Mouse (Mus musculus) brain, adult 2 months (tissue): ENCODE measurements around the gene Pi16.

Experiments used
- DNase-seq: peaks from one replicate; pipeline ENCODE4 v3.0.0; 2011; ENCODE audit warnings: low read depth, low spot score

Pi16 gene

DNA sequence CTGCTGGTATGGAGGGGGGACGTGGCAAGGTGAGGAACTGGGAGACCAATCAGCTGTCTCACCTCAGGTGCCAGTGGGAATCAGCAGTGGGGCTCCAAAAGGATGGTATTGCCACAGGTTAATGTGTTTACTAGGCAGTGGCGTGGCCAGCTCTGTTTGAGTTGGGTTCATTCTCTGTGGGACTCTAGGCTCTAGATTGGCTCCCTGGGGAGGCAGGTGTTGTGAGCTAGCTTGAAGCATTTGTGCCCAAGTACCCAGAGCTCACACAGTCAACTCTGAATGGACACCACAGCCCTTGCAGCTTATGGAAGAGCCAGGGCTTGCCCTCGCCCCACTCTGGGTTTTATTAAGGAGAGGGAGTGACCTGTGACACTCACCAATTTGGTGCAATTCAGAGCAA lies 13.6 kb upstream of the Pi16 start:
- DNase-seq = no peak

DNA sequence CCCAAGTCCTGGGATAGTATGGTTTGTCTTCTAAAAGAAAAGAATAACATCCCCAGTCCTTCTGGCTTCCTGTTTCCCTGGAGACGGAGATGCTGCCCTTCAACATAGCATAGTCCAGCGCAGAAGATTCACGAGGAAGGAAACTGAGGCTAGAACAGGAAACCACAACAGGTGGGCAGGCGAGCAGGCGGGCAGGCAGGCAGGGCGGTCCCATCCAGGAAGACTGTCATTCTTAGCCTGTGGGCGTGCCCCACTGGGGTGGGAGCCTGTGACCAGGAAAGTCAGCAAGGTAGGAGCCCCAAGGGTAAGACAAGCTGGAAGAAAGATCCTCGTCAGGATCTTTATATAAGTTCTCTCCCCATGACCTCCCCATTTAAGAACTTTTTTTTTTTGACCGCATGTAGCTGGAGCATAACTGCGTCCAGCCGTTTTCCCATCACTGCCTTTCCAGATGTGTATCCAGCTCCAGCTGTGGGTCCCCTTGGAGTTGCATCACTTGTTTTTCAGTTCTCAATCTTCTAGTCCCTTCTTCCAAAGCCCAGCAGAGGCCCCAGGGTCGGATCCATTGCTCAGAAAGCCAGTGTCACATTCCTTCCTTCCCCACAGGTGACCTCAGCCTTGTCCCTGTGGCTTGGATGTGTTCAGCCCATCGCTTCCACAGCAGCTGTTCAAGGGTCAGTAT lies 13.0 kb upstream of the Pi16 start:
- DNase-seq = no peak

DNA sequence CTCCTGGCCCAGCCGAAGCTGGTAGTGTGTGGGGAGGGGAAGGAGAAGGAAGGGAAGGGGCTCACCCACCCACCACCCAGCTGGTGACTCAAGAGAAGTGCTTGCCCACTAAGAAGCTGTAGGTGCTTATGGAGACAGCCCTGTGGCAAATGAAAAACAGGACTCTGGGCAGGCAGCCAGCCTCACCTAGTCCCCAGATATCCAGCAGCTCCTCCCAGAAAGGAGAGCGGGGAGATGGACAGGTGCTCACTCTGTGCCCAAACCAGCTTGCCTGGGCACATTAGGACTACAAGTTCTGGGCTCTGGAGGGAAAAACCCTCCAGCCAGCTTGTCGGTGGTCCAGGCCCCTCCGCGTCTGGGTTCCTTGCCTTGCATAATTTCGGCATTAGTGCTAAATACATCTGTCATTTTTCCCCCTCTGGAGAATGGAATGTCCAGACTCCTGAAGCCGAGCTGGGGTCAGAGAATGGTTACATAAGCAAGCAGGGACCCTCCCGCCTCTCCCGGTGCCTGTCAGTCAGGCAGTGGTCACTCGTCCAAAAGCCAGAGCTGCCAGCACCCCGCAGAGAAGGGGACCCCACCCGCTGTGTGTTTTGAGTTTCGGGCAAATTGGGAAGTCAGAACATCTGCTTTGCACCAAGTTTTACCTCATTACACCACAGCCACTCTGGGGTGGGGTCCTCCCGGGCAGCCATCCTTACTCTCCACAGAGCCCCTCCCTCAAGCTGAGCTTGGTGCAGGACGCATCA lies 12.2 kb upstream of the Pi16 start:
- peak; percentile 45 for DNase-seq

DNA sequence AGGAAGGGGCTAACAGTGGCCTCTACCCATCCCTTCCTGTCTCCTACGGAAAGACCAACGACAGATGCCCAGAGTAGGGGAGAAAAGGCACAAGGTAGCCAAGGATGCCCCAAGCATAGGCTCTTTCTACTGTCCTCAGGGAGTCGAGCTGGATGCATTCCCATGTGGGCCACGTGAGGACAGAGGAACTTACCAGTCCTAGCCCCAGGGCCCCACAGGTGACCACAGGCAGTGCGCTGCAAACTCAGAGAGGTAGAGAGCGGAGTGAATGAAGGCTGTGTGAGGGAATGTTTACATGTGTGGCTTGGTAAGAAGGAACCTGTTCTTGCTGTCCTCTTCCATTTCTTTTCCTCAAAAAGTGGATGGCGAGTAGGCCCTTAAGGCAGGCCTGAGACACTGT lies 11.6 kb upstream of the Pi16 start:
- no peak for DNase-seq

DNA sequence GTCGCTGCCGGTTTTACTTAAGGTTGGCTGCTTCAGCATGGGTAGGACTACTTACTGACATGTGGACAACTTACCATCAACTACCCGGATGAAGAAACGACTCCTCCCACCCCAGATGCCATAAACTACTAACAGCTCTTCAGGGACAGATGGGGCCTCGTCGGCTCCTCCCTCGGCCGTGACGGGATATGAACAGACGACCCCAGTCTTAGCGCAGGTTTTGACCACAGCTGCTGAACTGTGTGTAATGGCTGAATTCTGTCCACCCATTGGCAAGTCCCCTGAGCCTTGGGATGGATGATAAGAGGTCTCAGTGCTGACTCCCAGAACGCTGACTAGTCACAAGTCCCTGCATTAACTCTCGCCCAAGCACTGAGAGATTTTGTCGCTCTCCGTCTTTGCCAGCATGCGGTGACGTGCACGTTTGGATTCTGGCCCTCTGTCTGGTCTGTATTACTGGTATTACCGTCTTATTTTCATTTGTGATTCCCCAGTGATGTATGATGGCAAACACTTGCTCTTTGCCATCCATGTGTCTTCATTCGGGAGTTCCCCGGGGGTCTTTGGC lies 7.3 kb upstream of the Pi16 start:
- no peak for DNase-seq

DNA sequence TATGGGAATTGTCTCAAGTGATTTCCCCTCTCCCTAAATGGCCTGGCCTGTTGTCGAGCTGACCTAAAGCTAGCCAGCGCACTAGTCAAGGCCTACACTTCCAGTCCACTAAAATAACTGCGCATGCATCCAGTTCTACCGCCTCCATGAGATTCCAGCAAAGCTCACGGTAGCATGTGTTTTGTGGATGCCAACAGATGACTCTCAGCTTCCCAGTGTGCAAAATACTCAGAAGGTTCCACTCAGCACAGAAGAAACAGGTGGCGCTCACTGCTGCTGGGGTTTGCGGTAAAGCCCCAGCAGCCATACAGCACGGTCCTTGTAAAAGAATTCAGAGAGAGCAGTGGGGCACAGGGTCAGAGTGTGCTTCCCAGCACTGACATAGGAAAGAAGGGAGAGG lies 5.9 kb upstream of the Pi16 start:
- peak; percentile 77 for DNase-seq

DNA sequence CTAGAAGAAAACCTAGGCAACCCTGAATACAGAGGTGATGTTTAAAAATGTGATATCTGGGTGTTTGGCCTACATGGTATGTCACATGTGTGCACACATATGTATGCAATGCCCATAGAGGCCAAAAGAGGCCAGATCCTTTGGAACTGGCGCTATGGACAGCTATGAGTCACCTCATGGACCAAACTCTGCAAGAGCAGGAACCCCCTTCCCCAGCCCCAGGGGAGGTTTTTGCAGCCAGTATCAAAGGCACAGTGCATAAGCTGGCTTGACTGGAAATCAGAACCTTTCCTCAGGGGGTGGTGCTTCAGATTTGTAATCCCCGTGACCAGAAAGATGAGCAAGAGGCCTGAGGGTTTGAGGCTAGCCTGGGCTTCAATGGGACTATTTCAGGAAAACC lies 5.4 kb upstream of the Pi16 start:
- no peak for DNase-seq

DNA sequence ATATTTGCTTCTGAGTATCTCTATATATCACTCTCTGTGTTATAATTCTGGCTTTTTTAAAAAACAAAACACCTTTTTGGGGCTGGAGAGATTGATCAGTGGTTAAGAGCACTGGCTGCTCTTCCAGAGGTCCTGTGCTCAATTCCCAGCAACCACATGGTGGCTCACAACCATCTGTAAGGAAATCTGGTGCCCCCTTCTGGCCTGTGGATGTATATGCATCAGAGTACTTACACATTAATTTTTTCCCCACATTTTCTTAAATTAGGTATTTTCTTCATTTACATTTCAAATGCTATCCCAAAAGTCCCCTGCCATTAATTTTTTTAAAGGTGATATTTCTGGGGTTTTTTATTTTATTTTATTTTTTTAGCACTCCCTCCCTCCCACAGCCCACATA lies 4.2 kb upstream of the Pi16 start:
- DNase-seq = no peak

DNA sequence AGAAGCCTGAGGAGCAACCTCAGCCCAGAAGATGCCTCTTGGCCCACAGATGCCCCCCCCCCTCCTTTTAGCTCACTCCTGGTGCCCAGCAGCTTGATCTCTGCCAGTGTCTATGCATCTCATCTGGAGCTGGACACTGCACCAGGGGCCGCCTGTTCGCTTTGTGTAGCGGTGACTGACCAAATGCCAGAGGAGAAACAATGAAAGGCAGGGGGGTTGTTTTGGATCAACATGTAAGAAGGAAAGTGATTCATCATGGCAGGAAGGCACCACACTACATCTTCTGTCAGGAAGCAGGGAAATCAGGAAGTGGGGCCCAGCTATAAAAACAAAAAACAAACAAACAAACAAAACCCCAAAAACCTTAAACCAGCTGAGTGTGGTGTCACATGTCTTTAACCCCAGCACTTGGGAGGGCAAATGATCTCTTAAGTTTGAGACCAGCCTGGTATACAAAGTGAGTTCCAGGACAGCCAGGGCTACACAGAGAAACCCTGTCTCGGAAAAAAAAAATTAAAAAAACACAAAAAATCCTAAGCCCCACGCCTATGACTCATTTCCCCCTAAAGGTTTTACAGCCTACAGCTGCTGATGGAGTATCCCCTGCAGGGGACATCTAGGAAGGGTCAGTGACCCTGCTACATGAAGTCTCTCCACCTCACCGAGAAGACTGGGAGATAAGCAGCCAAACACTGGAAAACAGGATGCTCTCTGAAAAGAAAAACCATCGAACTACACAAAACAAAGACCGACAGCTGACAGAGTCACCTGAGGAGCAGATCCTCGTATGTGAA lies 1.6 kb upstream of the Pi16 start:
- DNase-seq = no peak

DNA sequence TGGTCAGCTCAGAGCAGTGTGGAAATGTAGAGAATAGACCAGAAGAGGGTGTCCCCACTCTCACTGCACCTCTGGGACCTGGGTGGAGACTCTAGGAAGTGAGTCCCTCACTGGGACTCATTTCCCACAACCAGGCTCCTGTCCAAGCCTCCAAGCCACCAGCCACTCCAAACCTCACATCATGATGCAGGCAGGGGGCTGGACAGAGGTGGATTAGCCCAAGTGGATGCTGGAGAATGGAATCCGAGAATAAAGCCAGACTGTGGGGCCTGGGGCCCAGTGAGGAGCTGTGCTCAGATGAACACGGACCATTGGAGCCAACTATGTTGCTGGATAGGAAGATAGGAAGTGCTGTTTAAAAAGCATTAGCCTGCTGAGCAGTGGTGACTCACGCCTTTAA lies 589 bp upstream of the Pi16 start:
- DNase-seq = no peak

DNA sequence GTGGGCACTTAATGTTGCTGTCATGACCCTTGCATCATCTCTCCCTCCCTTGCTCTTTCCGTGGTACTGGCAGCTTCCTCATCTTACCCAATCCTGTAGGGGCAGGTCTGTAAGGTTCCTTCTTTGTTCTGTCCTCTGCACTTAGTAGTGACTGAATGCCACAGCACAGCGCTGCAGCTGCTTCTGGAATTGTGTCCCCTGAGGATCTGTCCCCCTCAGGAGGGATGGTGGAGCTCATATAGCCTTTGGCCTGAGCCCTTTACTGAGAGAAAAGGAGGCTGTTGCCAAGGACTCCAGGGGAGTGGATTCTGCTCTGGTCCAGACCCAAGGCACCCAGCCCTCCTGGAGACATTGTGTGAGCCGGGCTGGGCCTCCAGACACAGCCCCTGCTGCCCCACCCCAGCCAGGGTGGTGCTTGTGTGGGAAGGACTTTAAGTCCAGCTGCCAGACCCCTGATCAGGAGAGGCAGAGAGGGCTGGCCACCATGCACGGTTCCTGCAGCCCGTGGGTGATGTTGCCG lies 1.3 kb downstream of the Pi16 start:
- DNase-seq = no peak

DNA sequence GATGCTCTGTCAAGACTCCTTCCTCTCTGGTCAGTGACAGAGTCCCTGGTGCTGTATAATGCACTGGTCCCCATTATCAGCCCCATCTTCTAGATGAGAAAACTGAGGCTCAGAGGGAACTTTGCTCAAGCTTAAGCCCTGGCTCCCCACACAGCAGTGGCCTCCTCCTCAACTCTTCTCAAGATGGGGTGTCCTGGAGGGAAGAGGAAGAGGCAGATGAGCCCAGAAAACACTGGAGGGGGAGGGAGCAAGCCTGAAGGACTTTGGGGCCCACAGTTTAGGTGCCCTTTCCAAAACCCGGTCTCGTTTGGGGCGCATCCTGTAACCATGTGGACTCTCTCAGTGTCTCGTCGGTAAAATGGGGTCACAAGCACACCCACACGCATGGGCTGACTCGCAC lies 2.0 kb downstream of the Pi16 start:
- no peak for DNase-seq

DNA sequence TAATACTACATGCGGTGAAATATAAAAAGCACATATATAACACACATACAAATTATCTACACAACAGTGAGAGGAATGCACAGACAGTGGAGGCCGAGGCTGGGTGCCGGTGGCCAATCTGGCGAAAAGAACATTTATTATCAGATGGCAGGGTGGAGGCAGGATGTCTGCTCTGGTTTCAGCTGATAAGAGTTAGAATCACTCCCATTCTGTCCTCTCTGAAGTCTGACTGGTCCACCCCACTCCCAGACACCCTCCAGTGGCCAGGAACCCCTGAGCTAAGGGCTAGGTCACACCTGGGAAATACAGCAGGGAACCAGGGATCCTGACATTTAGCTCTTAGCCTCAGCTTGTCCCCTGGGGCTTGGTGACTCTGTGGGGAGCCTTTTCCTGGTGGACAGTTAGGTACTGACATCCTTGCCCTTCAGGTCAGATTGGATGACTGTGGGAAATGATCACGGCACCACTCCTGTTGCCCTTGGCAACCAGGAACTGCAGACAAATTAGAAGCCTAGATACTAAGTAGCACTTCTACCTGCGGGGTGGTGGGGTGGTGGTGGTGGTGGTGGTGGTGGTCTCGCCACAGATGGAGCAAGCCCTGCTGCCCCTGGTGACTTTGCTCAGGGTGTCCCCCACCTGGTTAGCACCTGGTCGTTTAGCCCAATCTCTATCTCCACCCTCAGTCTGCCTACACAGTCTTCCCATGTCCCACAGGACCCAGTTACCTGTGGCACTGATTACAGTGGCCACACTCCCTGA lies 2.6 kb downstream of the Pi16 start:
- no peak for DNase-seq

DNA sequence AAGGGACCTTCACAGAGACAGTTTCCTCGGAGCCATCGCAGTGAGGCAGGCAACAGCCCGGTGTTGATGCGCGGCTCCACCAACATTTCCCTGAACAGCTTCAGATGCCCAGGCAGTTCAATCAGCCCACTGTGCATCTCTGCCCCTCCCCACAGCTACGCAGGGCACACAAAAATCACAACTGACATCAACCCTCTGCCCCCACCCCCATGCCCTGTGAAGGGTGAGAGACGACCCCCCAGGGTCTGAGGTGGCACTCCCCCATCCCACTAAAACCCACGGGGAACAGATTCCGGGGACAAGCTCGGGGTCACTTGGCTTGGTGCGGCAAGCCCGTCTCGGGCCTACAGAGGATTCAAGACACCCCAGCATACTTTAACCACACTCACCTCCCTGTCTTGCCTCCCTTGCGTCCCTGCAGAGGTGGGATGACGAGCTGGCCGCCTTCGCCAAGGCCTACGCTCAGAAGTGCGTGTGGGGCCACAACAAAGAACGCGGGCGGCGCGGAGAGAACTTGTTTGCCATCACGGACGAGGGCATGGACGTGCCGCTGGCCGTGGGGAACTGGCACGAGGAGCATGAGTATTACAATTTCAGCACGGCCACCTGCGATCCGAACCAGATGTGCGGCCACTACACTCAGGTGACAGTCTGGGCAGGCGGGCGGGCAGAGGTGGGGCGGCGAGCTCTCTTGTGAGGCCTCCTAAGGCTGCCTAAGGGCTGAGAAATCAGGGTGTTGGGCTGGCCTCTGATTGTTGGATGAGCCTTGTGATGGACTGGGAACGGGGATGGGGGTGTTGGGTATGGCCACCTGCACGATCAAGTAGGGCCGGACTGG lies 4.5 kb downstream of the Pi16 start:
- no peak for DNase-seq

DNA sequence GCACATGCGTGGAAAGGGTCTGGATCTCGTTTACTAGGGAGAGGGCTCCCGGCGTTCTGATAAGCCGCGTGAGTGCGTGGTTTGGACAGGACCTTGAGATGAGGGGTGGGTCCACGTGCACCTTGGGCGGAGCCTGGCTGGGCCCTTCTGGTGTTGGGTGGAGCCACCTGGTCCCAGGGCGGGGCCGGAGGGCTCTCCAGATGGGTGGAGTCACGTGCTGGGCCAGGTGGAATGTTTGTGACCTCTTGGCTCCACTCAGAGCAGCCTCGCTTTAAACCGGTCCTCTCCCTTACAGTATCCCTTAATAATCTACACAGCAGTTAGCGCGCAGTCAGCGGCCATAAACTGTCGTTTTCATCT lies 5.1 kb downstream of the Pi16 start:
- no peak for DNase-seq

DNA sequence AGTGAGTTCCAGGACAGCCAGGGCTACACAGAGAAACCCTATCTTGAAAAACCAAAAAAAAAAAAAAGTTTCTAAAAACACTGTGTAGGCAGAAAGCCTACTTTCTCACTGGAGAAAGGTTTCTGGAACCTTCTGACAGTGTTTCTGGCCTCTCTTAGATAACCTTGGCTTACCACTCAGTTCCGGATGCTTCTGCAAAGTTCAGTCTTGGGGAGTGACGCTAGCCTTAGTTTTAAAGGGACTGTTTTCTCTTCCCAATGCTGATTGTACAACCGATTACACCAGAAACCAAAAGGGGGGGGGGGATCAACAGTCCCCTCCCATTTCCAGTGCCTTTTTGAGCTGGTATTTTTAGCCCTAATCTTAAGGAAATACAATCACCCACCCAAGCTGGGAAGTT lies 6.1 kb downstream of the Pi16 start:
- no peak for DNase-seq

DNA sequence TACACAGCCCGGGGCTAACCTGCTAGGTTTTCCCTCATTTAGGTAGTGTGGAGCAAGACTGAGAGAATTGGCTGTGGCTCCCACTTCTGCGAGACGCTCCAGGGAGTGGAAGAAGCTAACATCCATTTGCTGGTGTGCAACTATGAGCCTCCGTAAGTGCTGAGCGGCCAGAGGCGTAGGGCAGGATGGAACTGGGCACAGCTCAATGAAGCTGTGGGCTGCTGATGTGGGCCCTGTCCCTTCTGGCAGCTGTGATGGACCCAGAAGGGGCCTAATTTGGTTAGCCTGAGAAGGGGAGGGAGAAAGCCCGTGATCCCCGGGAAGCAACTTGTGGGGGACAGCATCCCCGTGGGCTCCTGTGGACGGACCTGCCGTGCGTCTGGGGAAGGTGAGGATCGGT lies 8.4 kb downstream of the Pi16 start:
- no peak for DNase-seq

DNA sequence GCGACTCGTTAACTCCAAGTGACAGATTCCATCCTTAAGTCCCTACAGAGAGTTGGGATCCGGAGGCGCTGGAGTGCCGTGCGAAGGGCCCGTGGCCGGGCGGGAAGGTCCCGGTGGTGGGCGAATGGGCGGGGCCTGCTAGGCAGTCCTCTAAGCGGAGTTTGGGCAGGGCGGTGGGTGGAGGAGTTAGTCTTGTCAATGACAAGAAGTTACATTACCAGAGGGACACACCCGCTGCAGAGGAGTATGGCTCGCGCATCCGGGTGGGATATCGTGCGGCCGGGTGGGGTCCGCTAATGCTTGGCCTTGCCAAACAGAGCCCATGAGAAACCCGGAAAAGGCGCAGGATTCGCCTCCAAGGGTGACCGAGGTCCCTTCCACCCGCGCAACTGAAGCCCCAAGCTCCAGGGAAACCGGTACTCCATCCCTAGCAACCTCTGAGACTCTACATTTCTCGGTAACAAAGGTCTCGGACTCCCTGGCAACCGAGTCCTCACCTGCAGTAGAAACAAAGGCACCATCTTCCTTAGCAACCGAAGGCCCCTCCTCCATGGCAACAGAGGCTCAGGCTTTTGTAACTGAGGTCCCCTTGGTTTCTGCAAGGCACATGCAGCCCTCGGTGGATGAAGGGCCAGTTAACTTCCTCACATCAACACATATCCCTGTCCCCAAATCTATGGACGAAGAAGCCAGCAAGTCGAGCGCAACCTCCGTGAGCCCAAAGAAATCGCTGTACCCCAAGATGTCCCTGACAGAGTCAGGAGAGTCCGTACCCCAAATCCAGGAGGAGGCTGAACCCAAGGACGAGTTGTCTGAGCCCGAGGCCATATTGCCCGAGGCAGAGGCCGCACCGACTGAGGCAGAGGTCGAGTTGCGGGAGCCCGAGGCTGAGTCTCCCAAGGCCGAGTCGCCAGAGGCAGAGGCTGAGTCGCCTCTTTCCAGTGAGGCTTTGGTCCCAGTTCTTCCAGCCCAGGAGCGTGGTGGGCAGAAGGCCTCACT lies 9.3 kb downstream of the Pi16 start:
- peak; percentile 70 for DNase-seq

DNA sequence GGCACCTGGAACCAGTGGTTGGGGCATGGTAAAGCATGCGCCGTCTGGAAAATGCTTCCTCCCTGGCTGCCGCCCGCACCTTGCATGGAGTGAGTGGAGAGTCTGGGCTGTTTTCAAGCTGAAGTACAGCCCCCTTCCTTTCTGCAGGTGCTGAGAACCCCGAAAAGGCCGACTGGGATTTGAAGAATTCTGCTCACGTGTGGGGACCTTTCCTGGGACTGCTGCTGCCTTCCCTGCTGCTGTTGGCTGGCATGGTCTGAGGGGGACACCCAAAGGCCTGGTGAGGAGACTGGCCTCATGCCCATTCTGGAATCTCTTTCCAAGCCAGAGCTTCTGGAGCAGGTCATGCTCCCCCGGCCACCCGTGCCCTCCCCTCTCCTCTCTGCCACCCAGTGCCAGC lies 10.2 kb downstream of the Pi16 start:
- DNase-seq = no peak
